Mouse (Mus musculus): ENCODE results near the gene Ly6g5c.

GRCm38 (mm10) chr17:35127017-35127416, 18.9 kb downstream of the Ly6g5c start:
- TF ChIP-seq POLR2A (IDR thresholded peaks at IDR 0.05; ENCODE audit: borderline replicate concordance, insufficient read depth, low read length) (no peak), CTCF (IDR thresholded peaks at IDR 0.05; ENCODE audit: borderline replicate concordance, insufficient read depth, low read depth, low read length) (no peak)
